Mouse (Mus musculus): Measurements from ENCODE around the gene Coa5. TPM values are rescaled to one million over a fixed set of nuclear protein-coding genes. Genes with fewer than 3 reads are reported as not detected.

Gene Coa5
- 56.8 and 58.2 TPM in 2 replicates for polyA plus RNA-seq (2014; fragmentation: Nextera tagmentation; extraction: Ambion mirVana)

- peak within 1 kb of the TSS; percentile 79 for H3K4me2 ChIP-seq (replicated peaks; ENCODE audit: low read depth, low read length)
- peak within 1 kb of the TSS; percentile 79 for H3K4me3 ChIP-seq (ENCODE audit: low read depth, low read length)
- DNase-seq (ENCODE audit: low spot score) (peak; percentile 93), ATAC-seq (ENCODE audit: low FRiP score) (peak; percentile 98)
- no peaks in the 10 kb centered on the region for H3K9me3 ChIP-seq (ENCODE audit: control insufficient read depth, low read length)
- peak within 1 kb of the TSS; percentile 49; the same call in 1 of the 2 replicates for H3K27ac ChIP-seq (ENCODE audit: low read depth, low read length)
- WGBS: 3% methylated on average over 57 of the region's 57 CpGs
- H3K36me3 ChIP-seq (ENCODE audit: control insufficient read depth, insufficient read depth, low read length): no peaks in the 10 kb centered on the region; the same call in 1 of the 2 replicates
- no peaks in the 10 kb centered on the region for H3K27me3 ChIP-seq (ENCODE audit: control insufficient read depth, insufficient read depth, low read length)
- peaks cover 4% of the 10 kb centered on the region; the same call in 1 of the 2 replicates for H3K4me1 ChIP-seq (replicated peaks; ENCODE audit: control insufficient read depth, insufficient read depth, low read length)
- H3K9ac ChIP-seq (ENCODE audit: low read depth, low read length): peak within 1 kb of the TSS; percentile 82
Observed at GRCm38 (mm10) chr1:37429366-37430296, at the start of gene Coa5, which contains the start of gene Unc50. Gene Coa5, minus strand, starts transcription at chr1:37430103. Gene Unc50, plus strand, starts transcription at chr1:37430139.

DNA sequence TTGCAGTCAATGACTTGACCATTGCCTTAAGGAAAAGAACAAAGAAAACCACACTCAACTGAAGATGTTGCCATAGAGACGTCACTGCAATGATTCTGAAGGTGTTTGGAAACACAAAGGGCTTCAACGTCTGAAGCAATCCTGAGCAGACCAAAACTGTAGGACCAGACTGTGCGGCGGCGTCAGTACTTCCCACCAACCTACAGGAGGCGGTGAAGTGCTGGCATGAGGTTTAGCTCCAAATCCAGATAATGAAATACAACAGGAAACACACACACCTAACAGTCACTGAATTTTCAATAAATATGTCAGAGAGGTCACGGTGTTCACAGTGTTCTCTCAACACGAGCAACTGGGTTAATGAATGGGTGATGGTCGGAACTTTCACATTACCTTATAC, 49.2 kb upstream of the Coa5 start:
- Histone ChIP-seq H3K9ac (ENCODE audit: low read depth, low read length) (no peak overlapping the region), H3K9me3 (ENCODE audit: control insufficient read depth, low read length) (no peaks in the 10 kb centered on the region), H3K27ac (ENCODE audit: low read depth, low read length) (no peak overlapping the region), H3K4me3 (ENCODE audit: low read depth, low read length) (no peak overlapping the region), H3K27me3 (ENCODE audit: control insufficient read depth, insufficient read depth, low read length) (no peaks in the 10 kb centered on the region), H3K4me1 (replicated peaks; ENCODE audit: control insufficient read depth, insufficient read depth, low read length) (no peaks in the 10 kb centered on the region), H3K36me3 (ENCODE audit: control insufficient read depth, insufficient read depth, low read length) (no peaks in the 10 kb centered on the region), H3K4me2 (replicated peaks; ENCODE audit: low read depth, low read length) (no peak overlapping the region)
- peak; percentile 13 for DNase-seq (ENCODE audit: low spot score)
- ATAC-seq (ENCODE audit: low FRiP score): no peak
- WGBS: 76% methylated on average over 9 of the region's 9 CpGs

GRCm38 (mm10) chr1:37478416-37478815, 48.5 kb upstream of the Coa5 start:
- Histone ChIP-seq H3K27ac (ENCODE audit: low read depth, low read length) (no peak overlapping the region), H3K4me3 (ENCODE audit: low read depth, low read length) (no peak overlapping the region), H3K36me3 (ENCODE audit: control insufficient read depth, insufficient read depth, low read length) (no peaks in the 10 kb centered on the region), H3K27me3 (ENCODE audit: control insufficient read depth, insufficient read depth, low read length) (no peaks in the 10 kb centered on the region), H3K4me1 (replicated peaks; ENCODE audit: control insufficient read depth, insufficient read depth, low read length) (no peaks in the 10 kb centered on the region), H3K9me3 (ENCODE audit: control insufficient read depth, low read length) (no peaks in the 10 kb centered on the region), H3K9ac (ENCODE audit: low read depth, low read length) (no peak overlapping the region), H3K4me2 (replicated peaks; ENCODE audit: low read depth, low read length) (no peak overlapping the region)
- no peak for DNase-seq (ENCODE audit: low spot score)
- WGBS: 85% methylated on average over 7 of the region's 7 CpGs
- no peak for ATAC-seq (ENCODE audit: low FRiP score)

DNA sequence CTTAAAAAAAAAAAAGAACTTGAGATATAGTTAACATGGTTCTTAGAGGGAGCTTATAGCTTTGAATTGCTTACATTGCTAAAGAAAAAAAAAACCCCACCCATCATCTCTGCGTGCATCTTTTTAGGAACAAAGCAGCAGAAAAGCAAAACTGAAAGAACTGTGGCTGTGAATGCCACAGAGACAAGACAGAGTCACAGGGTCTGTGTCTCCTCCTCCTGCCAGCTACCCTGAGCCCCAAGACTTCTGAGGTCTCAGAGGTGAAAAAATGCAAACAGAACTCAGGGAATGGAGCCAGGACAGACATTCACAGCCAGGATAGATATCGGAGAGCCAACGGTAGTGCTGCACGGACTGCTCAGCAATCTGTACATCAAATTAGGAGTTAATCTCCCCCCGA, 48.0 kb upstream of the Coa5 start:
- Histone ChIP-seq H3K27ac (ENCODE audit: low read depth, low read length) (no peak overlapping the region), H3K4me3 (ENCODE audit: low read depth, low read length) (no peak overlapping the region), H3K9me3 (ENCODE audit: control insufficient read depth, low read length) (no peaks in the 10 kb centered on the region), H3K36me3 (ENCODE audit: control insufficient read depth, insufficient read depth, low read length) (no peaks in the 10 kb centered on the region), H3K27me3 (ENCODE audit: control insufficient read depth, insufficient read depth, low read length) (no peaks in the 10 kb centered on the region), H3K9ac (ENCODE audit: low read depth, low read length) (no peak overlapping the region), H3K4me2 (replicated peaks; ENCODE audit: low read depth, low read length) (no peak overlapping the region), H3K4me1 (replicated peaks; ENCODE audit: control insufficient read depth, insufficient read depth, low read length) (no peaks in the 10 kb centered on the region)
- DNase-seq (ENCODE audit: low spot score) (no peak), ATAC-seq (ENCODE audit: low FRiP score) (no peak)
- WGBS: 90% methylated on average over 5 of the region's 5 CpGs

- DNase-seq (ENCODE audit: low spot score): no peak
- H3K36me3 ChIP-seq (ENCODE audit: control insufficient read depth, insufficient read depth, low read length): no peaks in the 10 kb centered on the region
- WGBS: 95% methylated on average over 5 of the region's 5 CpGs
- no peak overlapping the region for H3K4me3 ChIP-seq (ENCODE audit: low read depth, low read length)
- H3K27me3 ChIP-seq (ENCODE audit: control insufficient read depth, insufficient read depth, low read length): no peaks in the 10 kb centered on the region
- ATAC-seq (ENCODE audit: low FRiP score): no peak
- no peaks in the 10 kb centered on the region for H3K9me3 ChIP-seq (ENCODE audit: control insufficient read depth, low read length)
- no peak overlapping the region for H3K27ac ChIP-seq (ENCODE audit: low read depth, low read length)
- H3K9ac ChIP-seq (ENCODE audit: low read depth, low read length): no peak overlapping the region
- H3K4me2 ChIP-seq (replicated peaks; ENCODE audit: low read depth, low read length): no peak overlapping the region
- no peaks in the 10 kb centered on the region for H3K4me1 ChIP-seq (replicated peaks; ENCODE audit: control insufficient read depth, insufficient read depth, low read length)
Observed at GRCm38 (mm10) chr1:37477250-37477649, 47.3 kb upstream of the Coa5 start.

DNA sequence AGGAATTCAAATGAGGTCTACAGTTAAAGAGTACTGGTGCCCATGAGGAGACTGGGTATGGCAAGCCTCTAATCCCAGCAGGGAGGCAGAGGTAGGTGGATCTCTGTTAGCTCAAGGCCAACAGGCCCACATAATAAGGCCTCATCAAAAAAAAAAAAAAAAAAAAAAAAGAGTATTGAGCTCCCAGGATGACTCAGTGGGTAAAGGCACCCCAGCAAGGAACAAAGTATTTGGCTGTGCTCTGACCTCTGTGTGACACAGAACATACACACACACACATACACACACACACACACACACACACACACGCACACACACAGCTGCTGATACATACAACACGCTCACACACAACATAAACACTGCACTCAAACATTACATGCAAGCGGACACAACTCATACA, 45.4 kb upstream of the Coa5 start:
- DNase-seq (ENCODE audit: low spot score): no peak
- no peak overlapping the region for H3K4me2 ChIP-seq (replicated peaks; ENCODE audit: low read depth, low read length)
- H3K36me3 ChIP-seq (ENCODE audit: control insufficient read depth, insufficient read depth, low read length): no peaks in the 10 kb centered on the region
- H3K27me3 ChIP-seq (ENCODE audit: control insufficient read depth, insufficient read depth, low read length): no peaks in the 10 kb centered on the region
- H3K4me1 ChIP-seq (replicated peaks; ENCODE audit: control insufficient read depth, insufficient read depth, low read length): no peaks in the 10 kb centered on the region
- no peak overlapping the region for H3K4me3 ChIP-seq (ENCODE audit: low read depth, low read length)
- 93% methylated on average over 3 of the region's 3 CpGs for WGBS
- no peak for ATAC-seq (ENCODE audit: low FRiP score)
- H3K9me3 ChIP-seq (ENCODE audit: control insufficient read depth, low read length): no peaks in the 10 kb centered on the region
- no peak overlapping the region for H3K9ac ChIP-seq (ENCODE audit: low read depth, low read length)
- no peak overlapping the region for H3K27ac ChIP-seq (ENCODE audit: low read depth, low read length)

- Histone ChIP-seq H3K36me3 (ENCODE audit: control insufficient read depth, insufficient read depth, low read length) (no peaks in the 10 kb centered on the region), H3K4me1 (replicated peaks; ENCODE audit: control insufficient read depth, insufficient read depth, low read length) (no peaks in the 10 kb centered on the region), H3K9me3 (ENCODE audit: control insufficient read depth, low read length) (no peaks in the 10 kb centered on the region), H3K4me2 (replicated peaks; ENCODE audit: low read depth, low read length) (no peak overlapping the region), H3K27ac (ENCODE audit: low read depth, low read length) (no peak overlapping the region), H3K27me3 (ENCODE audit: control insufficient read depth, insufficient read depth, low read length) (no peaks in the 10 kb centered on the region), H3K9ac (ENCODE audit: low read depth, low read length) (no peak overlapping the region), H3K4me3 (ENCODE audit: low read depth, low read length) (no peak overlapping the region)
- DNase-seq (ENCODE audit: low spot score) (no peak), ATAC-seq (ENCODE audit: low FRiP score) (no peak)
- WGBS: 91% methylated on average over 6 of the region's 6 CpGs
Observed at GRCm38 (mm10) chr1:37474634-37475190, 44.8 kb upstream of the Coa5 start.

DNA sequence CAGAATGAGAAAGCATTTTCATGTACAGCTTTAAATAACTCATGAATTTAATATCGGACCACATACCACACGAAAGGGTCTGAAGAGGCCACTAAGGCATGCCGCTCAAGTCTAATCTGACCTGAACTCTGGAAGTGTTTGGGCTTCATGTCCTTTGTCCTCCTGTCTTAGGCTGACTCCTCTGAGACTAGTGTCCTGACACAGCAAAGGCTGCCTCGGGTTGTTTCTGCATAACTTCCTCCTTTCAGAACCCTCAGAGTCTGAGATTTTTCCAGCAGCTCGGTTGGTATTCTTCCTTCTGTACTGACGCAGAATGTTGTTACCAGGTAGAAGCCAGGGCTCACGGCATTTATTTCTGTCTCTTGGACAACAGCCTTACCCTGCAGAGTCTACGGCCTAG, 44.1 kb upstream of the Coa5 start:
- WGBS: 82% methylated on average over 8 of the region's 8 CpGs
- Histone ChIP-seq H3K9me3 (ENCODE audit: control insufficient read depth, low read length) (no peaks in the 10 kb centered on the region), H3K9ac (ENCODE audit: low read depth, low read length) (no peak overlapping the region), H3K36me3 (ENCODE audit: control insufficient read depth, insufficient read depth, low read length) (no peaks in the 10 kb centered on the region), H3K27ac (ENCODE audit: low read depth, low read length) (no peak overlapping the region), H3K4me2 (replicated peaks; ENCODE audit: low read depth, low read length) (no peak overlapping the region), H3K4me1 (replicated peaks; ENCODE audit: control insufficient read depth, insufficient read depth, low read length) (no peaks in the 10 kb centered on the region), H3K4me3 (ENCODE audit: low read depth, low read length) (no peak overlapping the region), H3K27me3 (ENCODE audit: control insufficient read depth, insufficient read depth, low read length) (no peaks in the 10 kb centered on the region)
- DNase-seq (ENCODE audit: low spot score) (no peak), ATAC-seq (ENCODE audit: low FRiP score) (no peak)

Measured in hindbrain, embryonic 11.5 days (tissue).